Mouse (Mus musculus): ENCODE measurements at regions not wholly inside any gene's neighbourhood (a gene's known extent, or its start where the extent isn't known, plus 50 kb on each side); places are given as distances from the start of the nearest gene placed in this dataset.

GRCm38 (mm10) chr6:41188910-41189309, 113.2 kb upstream of the Try4 start:
- no peak overlapping the region for H3K4me3 ChIP-seq (ENCODE audit: control insufficient read depth in 1 of 2, insufficient read depth in 1 of 2, low read depth in 1 of 2, low read length in 2 of 2)
- ATAC-seq (ENCODE audit: insufficient number of reproducible peaks, insufficient read depth, low FRiP score, low read depth) = no peak
- no peaks in the 10 kb centered on the region for H3K4me1 ChIP-seq (ENCODE audit: control insufficient read depth in 2 of 2, insufficient read depth in 2 of 2, low read length in 2 of 2)
- 48% methylated on average over 2 of the region's 2 CpGs for WGBS
- no peaks in the 10 kb centered on the region for H3K9me3 ChIP-seq (ENCODE audit: control insufficient read depth, low read length)
- H3K9ac ChIP-seq (ENCODE audit: low read length) = no peak overlapping the region
- H3K4me2 ChIP-seq (ENCODE audit: low read length) = no peak overlapping the region
- H3K27me3 ChIP-seq (ENCODE audit: control insufficient read depth, insufficient read depth, low read length) = no peaks in the 10 kb centered on the region
- no peaks in the 10 kb centered on the region for H3K36me3 ChIP-seq (ENCODE audit: control insufficient read depth, insufficient read depth, low read length)
- H3K27ac ChIP-seq (replicated peaks in 1 of 2; ENCODE audit: control insufficient read depth in 1 of 2, insufficient read depth in 1 of 2, low read depth in 2 of 2, low read length in 2 of 2) = no peak overlapping the region

- no peak overlapping the region for H3K27ac ChIP-seq (replicated peaks in 1 of 2; ENCODE audit: control insufficient read depth in 1 of 2, insufficient read depth in 1 of 2, low read depth in 2 of 2, low read length in 2 of 2)
- whole genome bisulfite sequencing = 70% methylated on average over 1 of the region's 1 CpGs
- no peak overlapping the region for H3K9ac ChIP-seq (ENCODE audit: low read length)
- no peaks in the 10 kb centered on the region for H3K36me3 ChIP-seq (ENCODE audit: control insufficient read depth, insufficient read depth, low read length)
- ATAC-seq (ENCODE audit: insufficient number of reproducible peaks, insufficient read depth, low FRiP score, low read depth) = no peak
- no peaks in the 10 kb centered on the region for H3K27me3 ChIP-seq (ENCODE audit: control insufficient read depth, insufficient read depth, low read length)
- H3K4me2 ChIP-seq (ENCODE audit: low read length) = no peak overlapping the region
- H3K4me1 ChIP-seq (ENCODE audit: control insufficient read depth in 2 of 2, insufficient read depth in 2 of 2, low read length in 2 of 2) = no peaks in the 10 kb centered on the region
- no peak overlapping the region for H3K4me3 ChIP-seq (ENCODE audit: control insufficient read depth in 1 of 2, insufficient read depth in 1 of 2, low read depth in 1 of 2, low read length in 2 of 2)
- H3K9me3 ChIP-seq (ENCODE audit: control insufficient read depth, low read length) = no peaks in the 10 kb centered on the region
These were observed 114.1 kb upstream of the Try4 start for GRCm38 (mm10) chr6:41187966-41188365.

- Histone ChIP-seq H3K9me3 (ENCODE audit: control insufficient read depth, low read length) (no peaks in the 10 kb centered on the region), H3K4me3 (ENCODE audit: control insufficient read depth in 1 of 2, insufficient read depth in 1 of 2, low read depth in 1 of 2, low read length in 2 of 2) (no peak overlapping the region), H3K27me3 (ENCODE audit: control insufficient read depth, insufficient read depth, low read length) (no peaks in the 10 kb centered on the region), H3K36me3 (ENCODE audit: control insufficient read depth, insufficient read depth, low read length) (no peaks in the 10 kb centered on the region), H3K9ac (ENCODE audit: low read length) (no peak overlapping the region), H3K4me2 (ENCODE audit: low read length) (no peak overlapping the region), H3K4me1 (ENCODE audit: control insufficient read depth in 2 of 2, insufficient read depth in 2 of 2, low read length in 2 of 2) (no peaks in the 10 kb centered on the region), H3K27ac (replicated peaks in 1 of 2; ENCODE audit: control insufficient read depth in 1 of 2, insufficient read depth in 1 of 2, low read depth in 2 of 2, low read length in 2 of 2) (no peak overlapping the region)
- WGBS = 84% methylated on average over 7 of the region's 7 CpGs
- ATAC-seq (ENCODE audit: insufficient number of reproducible peaks, insufficient read depth, low FRiP score, low read depth) = no peak
These were observed 123.2 kb upstream of the Try4 start for GRCm38 (mm10) chr6:41178896-41179295.

DNA sequence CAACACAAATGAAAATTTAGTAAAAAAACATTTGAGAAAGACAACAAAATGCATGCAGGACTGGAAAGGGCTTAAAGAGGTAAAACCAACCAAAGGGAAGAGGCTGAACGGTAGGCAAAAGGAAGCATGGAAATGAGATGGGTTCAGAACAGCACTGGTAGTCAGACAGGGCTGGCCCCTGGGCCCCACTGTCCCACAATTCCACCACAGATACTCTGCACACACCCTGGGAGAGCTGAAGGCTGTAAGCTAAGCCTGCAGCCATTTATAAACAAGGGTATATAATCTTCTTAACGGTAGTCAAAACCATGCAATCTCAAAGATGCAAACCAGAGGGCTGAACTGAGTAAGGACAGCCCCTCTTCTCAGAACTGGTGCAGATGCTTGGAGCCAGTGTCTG, 124.0 kb upstream of the Try4 start:
- no peak for ATAC-seq (ENCODE audit: insufficient number of reproducible peaks, insufficient read depth, low FRiP score, low read depth)
- no peaks in the 10 kb centered on the region for H3K27me3 ChIP-seq (ENCODE audit: control insufficient read depth, insufficient read depth, low read length)
- no peak overlapping the region for H3K9ac ChIP-seq (ENCODE audit: low read length)
- H3K4me2 ChIP-seq (ENCODE audit: low read length) = no peak overlapping the region
- H3K27ac ChIP-seq (replicated peaks in 1 of 2; ENCODE audit: control insufficient read depth in 1 of 2, insufficient read depth in 1 of 2, low read depth in 2 of 2, low read length in 2 of 2) = no peak overlapping the region
- no peaks in the 10 kb centered on the region for H3K9me3 ChIP-seq (ENCODE audit: control insufficient read depth, low read length)
- no peaks in the 10 kb centered on the region for H3K36me3 ChIP-seq (ENCODE audit: control insufficient read depth, insufficient read depth, low read length)
- H3K4me1 ChIP-seq (ENCODE audit: control insufficient read depth in 2 of 2, insufficient read depth in 2 of 2, low read length in 2 of 2) = no peaks in the 10 kb centered on the region
- WGBS = 69% methylated on average over 2 of the region's 2 CpGs
- no peak overlapping the region for H3K4me3 ChIP-seq (ENCODE audit: control insufficient read depth in 1 of 2, insufficient read depth in 1 of 2, low read depth in 1 of 2, low read length in 2 of 2)

- H3K4me3 ChIP-seq (ENCODE audit: control insufficient read depth in 1 of 2, insufficient read depth in 1 of 2, low read depth in 1 of 2, low read length in 2 of 2) = no peak overlapping the region
- no peaks in the 10 kb centered on the region for H3K4me1 ChIP-seq (ENCODE audit: control insufficient read depth in 2 of 2, insufficient read depth in 2 of 2, low read length in 2 of 2)
- H3K4me2 ChIP-seq (ENCODE audit: low read length) = no peak overlapping the region
- no peak overlapping the region for H3K27ac ChIP-seq (replicated peaks in 1 of 2; ENCODE audit: control insufficient read depth in 1 of 2, insufficient read depth in 1 of 2, low read depth in 2 of 2, low read length in 2 of 2)
- ATAC-seq (ENCODE audit: insufficient number of reproducible peaks, insufficient read depth, low FRiP score, low read depth) = no peak
- H3K9ac ChIP-seq (ENCODE audit: low read length) = no peak overlapping the region
- no peaks in the 10 kb centered on the region for H3K9me3 ChIP-seq (ENCODE audit: control insufficient read depth, low read length)
- no peaks in the 10 kb centered on the region for H3K36me3 ChIP-seq (ENCODE audit: control insufficient read depth, insufficient read depth, low read length)
- H3K27me3 ChIP-seq (ENCODE audit: control insufficient read depth, insufficient read depth, low read length) = no peaks in the 10 kb centered on the region
- WGBS = 74% methylated on average over 3 of the region's 3 CpGs
These were observed 124.9 kb upstream of the Try4 start for GRCm38 (mm10) chr6:41177152-41177551.

GRCm38 (mm10) chr6:41176034-41176433, 126.0 kb upstream of the Try4 start:
- H3K4me1 ChIP-seq (ENCODE audit: control insufficient read depth in 2 of 2, insufficient read depth in 2 of 2, low read length in 2 of 2) = no peaks in the 10 kb centered on the region
- no peak overlapping the region for H3K4me3 ChIP-seq (ENCODE audit: control insufficient read depth in 1 of 2, insufficient read depth in 1 of 2, low read depth in 1 of 2, low read length in 2 of 2)
- WGBS = 62% methylated on average over 1 of the region's 1 CpGs
- ATAC-seq (ENCODE audit: insufficient number of reproducible peaks, insufficient read depth, low FRiP score, low read depth) = no peak
- H3K27me3 ChIP-seq (ENCODE audit: control insufficient read depth, insufficient read depth, low read length) = no peaks in the 10 kb centered on the region
- H3K9ac ChIP-seq (ENCODE audit: low read length) = no peak overlapping the region
- no peaks in the 10 kb centered on the region for H3K36me3 ChIP-seq (ENCODE audit: control insufficient read depth, insufficient read depth, low read length)
- H3K27ac ChIP-seq (replicated peaks in 1 of 2; ENCODE audit: control insufficient read depth in 1 of 2, insufficient read depth in 1 of 2, low read depth in 2 of 2, low read length in 2 of 2) = no peak overlapping the region
- no peak overlapping the region for H3K4me2 ChIP-seq (ENCODE audit: low read length)
- no peaks in the 10 kb centered on the region for H3K9me3 ChIP-seq (ENCODE audit: control insufficient read depth, low read length)

GRCm38 (mm10) chr6:41163491-41163890, 128.2 kb upstream of the 2210010C04Rik start:
- no peaks in the 10 kb centered on the region for H3K4me1 ChIP-seq (ENCODE audit: control insufficient read depth in 2 of 2, insufficient read depth in 2 of 2, low read length in 2 of 2)
- H3K36me3 ChIP-seq (ENCODE audit: control insufficient read depth, insufficient read depth, low read length) = no peaks in the 10 kb centered on the region
- H3K9me3 ChIP-seq (ENCODE audit: control insufficient read depth, low read length) = no peaks in the 10 kb centered on the region
- no peaks in the 10 kb centered on the region for H3K27me3 ChIP-seq (ENCODE audit: control insufficient read depth, insufficient read depth, low read length)
- H3K27ac ChIP-seq (replicated peaks in 1 of 2; ENCODE audit: control insufficient read depth in 1 of 2, insufficient read depth in 1 of 2, low read depth in 2 of 2, low read length in 2 of 2) = no peak overlapping the region
- H3K4me2 ChIP-seq (ENCODE audit: low read length) = no peak overlapping the region
- WGBS = 67% methylated on average over 1 of the region's 1 CpGs
- ATAC-seq (ENCODE audit: insufficient number of reproducible peaks, insufficient read depth, low FRiP score, low read depth) = no peak
- no peak overlapping the region for H3K9ac ChIP-seq (ENCODE audit: low read length)
- no peak overlapping the region for H3K4me3 ChIP-seq (ENCODE audit: control insufficient read depth in 1 of 2, insufficient read depth in 1 of 2, low read depth in 1 of 2, low read length in 2 of 2)

DNA sequence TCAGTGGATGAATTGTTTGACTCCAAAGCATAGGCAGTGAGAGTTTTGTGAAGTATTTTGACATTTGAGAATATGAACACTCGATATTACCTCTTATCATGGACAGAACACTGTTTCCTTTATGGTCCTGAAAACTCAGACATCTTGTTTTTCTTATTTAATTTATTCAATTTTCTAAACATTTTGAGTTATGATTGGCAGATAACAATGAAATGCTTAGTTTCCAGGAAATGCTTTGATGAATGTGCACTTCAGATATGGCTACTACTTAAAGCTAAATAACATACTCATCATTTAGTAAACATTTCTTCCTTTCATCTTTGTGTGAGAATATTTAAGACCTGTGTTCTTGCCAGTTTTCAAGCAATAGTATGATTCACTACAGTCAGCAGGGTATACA, 126.4 kb upstream of the 2210010C04Rik start:
- WGBS = 50% methylated on average over 1 of the region's 1 CpGs
- no peak overlapping the region for H3K9ac ChIP-seq (ENCODE audit: low read length)
- H3K4me3 ChIP-seq (ENCODE audit: control insufficient read depth in 1 of 2, insufficient read depth in 1 of 2, low read depth in 1 of 2, low read length in 2 of 2) = no peak overlapping the region
- no peak overlapping the region for H3K27ac ChIP-seq (replicated peaks in 1 of 2; ENCODE audit: control insufficient read depth in 1 of 2, insufficient read depth in 1 of 2, low read depth in 2 of 2, low read length in 2 of 2)
- no peak overlapping the region for H3K4me2 ChIP-seq (ENCODE audit: low read length)
- no peaks in the 10 kb centered on the region for H3K27me3 ChIP-seq (ENCODE audit: control insufficient read depth, insufficient read depth, low read length)
- no peaks in the 10 kb centered on the region for H3K9me3 ChIP-seq (ENCODE audit: control insufficient read depth, low read length)
- no peaks in the 10 kb centered on the region for H3K36me3 ChIP-seq (ENCODE audit: control insufficient read depth, insufficient read depth, low read length)
- H3K4me1 ChIP-seq (ENCODE audit: control insufficient read depth in 2 of 2, insufficient read depth in 2 of 2, low read length in 2 of 2) = no peaks in the 10 kb centered on the region
- ATAC-seq (ENCODE audit: insufficient number of reproducible peaks, insufficient read depth, low FRiP score, low read depth) = no peak

All from heart, embryonic 14.5 days (tissue).